Mouse (Mus musculus): ENCODE results near the gene Amotl1. TPM values are rescaled to one million over a fixed set of nuclear protein-coding genes. Genes with fewer than 3 reads are reported as not detected.

The Amotl1 gene
- polyA plus RNA-seq, 1 experiment from 2014 or later, result 16.1 TPM

- Histone ChIP-seq H3K36me3 (no peaks in the 10 kb centered on the region), H3K27ac (no peak overlapping the region), H3K27me3 (no peaks in the 10 kb centered on the region), H3K4me3 (no peak overlapping the region), H3K9ac (no peak overlapping the region), H3K4me2 (no peak overlapping the region), H3K9me3 (replicated peaks) (no peaks in the 10 kb centered on the region), H3K4me1 (replicated peaks) (peaks cover 54% of the 10 kb centered on the region)
- ATAC-seq (replicated peaks; ENCODE audit: insufficient number of reproducible peaks, insufficient read depth, low FRiP score, low read depth), result no peak
- 88% methylated on average over 4 of the region's 4 CpGs for WGBS
These were observed 41.4 kb downstream of the Amotl1 start for GRCm38 (mm10) chr9:14603475-14603874.

GRCm38 (mm10) chr9:14599799-14600198 lies 45.1 kb downstream of the Amotl1 start:
- no peak overlapping the region for H3K4me3 ChIP-seq
- 65% methylated on average over 5 of the region's 5 CpGs for WGBS
- no peak overlapping the region for H3K27ac ChIP-seq
- no peaks in the 10 kb centered on the region for H3K27me3 ChIP-seq
- H3K9me3 ChIP-seq (replicated peaks), result no peaks in the 10 kb centered on the region
- H3K9ac ChIP-seq, result no peak overlapping the region
- no peak overlapping the region for H3K4me2 ChIP-seq
- no peak for ATAC-seq (replicated peaks; ENCODE audit: insufficient number of reproducible peaks, insufficient read depth, low FRiP score, low read depth)
- peaks cover 11% of the 10 kb centered on the region for H3K36me3 ChIP-seq
- peaks cover 57% of the 10 kb centered on the region for H3K4me1 ChIP-seq (replicated peaks)

DNA sequence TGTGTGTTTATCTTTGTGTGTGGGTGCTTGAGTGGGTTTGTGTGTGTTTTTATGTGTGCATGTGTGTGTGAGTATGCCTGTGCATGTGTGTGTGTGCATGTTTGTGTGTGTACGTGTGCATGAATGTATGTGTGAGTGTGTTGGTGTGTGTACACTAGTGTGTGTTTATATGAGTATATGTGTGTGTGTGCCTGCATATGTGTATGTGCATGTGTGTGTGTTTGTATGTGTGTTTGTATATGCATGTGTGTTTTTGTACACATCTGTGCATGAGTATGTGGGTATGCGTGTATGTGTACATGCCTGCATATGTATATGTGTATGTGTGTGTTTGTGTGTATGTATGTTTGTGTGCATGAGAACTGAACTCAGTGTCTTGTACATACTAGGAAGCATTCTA lies 46.7 kb downstream of the Amotl1 start:
- Histone ChIP-seq H3K9me3 (replicated peaks) (no peaks in the 10 kb centered on the region), H3K9ac (no peak overlapping the region)
- WGBS, result 96% methylated on average over 2 of the region's 2 CpGs

DNA sequence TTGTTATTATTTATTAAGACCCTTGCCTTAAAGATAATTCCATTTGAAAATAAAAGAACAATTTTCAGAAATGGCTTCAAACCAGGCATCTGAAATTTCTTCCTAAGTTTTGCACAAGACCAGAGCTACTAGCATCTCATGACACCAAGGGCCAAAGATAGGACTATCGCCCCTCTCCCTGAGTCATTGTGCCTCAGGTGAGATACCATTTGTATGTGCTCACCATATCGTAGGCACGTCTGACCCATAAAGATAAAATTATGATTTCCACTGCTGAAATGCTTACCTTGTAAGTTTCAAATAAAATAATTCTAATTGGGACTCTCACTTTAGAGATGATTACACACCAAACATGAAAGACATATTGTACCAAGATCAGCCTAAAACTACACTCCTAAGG lies 47.4 kb downstream of the Amotl1 start:
- Histone ChIP-seq H3K4me1 (replicated peaks) (peaks cover 51% of the 10 kb centered on the region), H3K36me3 (peaks cover 31% of the 10 kb centered on the region)
- 60% methylated on average over 3 of the region's 3 CpGs for WGBS

More for the DNA sequence above, 46.7 kb downstream of the Amotl1 start:
- no peak for ATAC-seq (replicated peaks; ENCODE audit: insufficient number of reproducible peaks, insufficient read depth, low FRiP score, low read depth)
- Histone ChIP-seq H3K4me1 (replicated peaks) (peaks cover 57% of the 10 kb centered on the region), H3K27ac (no peak overlapping the region), H3K36me3 (peaks cover 23% of the 10 kb centered on the region), H3K27me3 (no peaks in the 10 kb centered on the region), H3K4me3 (no peak overlapping the region), H3K4me2 (no peak overlapping the region)

DNA sequence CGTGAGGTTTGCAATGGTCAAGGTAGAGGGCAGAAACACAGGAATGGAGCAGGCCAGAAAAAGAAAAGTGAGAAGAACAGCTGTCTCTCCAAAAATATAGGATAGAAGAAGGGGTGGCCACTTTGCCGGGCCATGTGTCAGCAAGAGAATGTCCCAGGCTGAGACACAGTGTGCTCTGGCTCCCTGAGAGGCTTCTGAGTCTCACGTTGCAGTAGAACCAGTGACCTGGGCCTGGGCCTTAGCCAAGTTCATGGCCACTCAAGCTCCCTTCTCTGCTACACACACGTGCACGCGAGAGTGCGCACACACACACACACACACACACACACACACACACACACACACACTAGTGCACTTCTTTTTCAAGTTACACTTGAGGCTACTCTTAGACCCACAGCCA lies 48.0 kb downstream of the Amotl1 start:
- 52% methylated on average over 7 of the region's 7 CpGs for WGBS
- H3K27me3 ChIP-seq, result no peaks in the 10 kb centered on the region
- H3K36me3 ChIP-seq, result peaks cover 36% of the 10 kb centered on the region
- peak; percentile 71 for ATAC-seq (replicated peaks; ENCODE audit: insufficient number of reproducible peaks, insufficient read depth, low FRiP score, low read depth)
- H3K4me2 ChIP-seq, result peak overlapping the region; percentile 29; the same call in 1 of the 2 replicates
- H3K27ac ChIP-seq, result peak overlapping the region; percentile 90
- H3K4me1 ChIP-seq (replicated peaks), result peaks cover 45% of the 10 kb centered on the region
- no peak overlapping the region for H3K4me3 ChIP-seq
- H3K9ac ChIP-seq, result no peak overlapping the region
- no peaks in the 10 kb centered on the region for H3K9me3 ChIP-seq (replicated peaks)

More for the DNA sequence above, 47.4 kb downstream of the Amotl1 start:
- H3K4me3 ChIP-seq, result no peak overlapping the region
- H3K27me3 ChIP-seq, result no peaks in the 10 kb centered on the region
- H3K9ac ChIP-seq, result no peak overlapping the region
- H3K4me2 ChIP-seq, result no peak overlapping the region
- no peak for ATAC-seq (replicated peaks; ENCODE audit: insufficient number of reproducible peaks, insufficient read depth, low FRiP score, low read depth)
- H3K9me3 ChIP-seq (replicated peaks), result no peaks in the 10 kb centered on the region
- H3K27ac ChIP-seq, result peak overlapping the region; percentile 90

GRCm38 (mm10) chr9:14596427-14596826 lies 48.4 kb downstream of the Amotl1 start:
- Histone ChIP-seq H3K4me3 (no peak overlapping the region), H3K4me1 (replicated peaks) (peaks cover 43% of the 10 kb centered on the region), H3K27ac (peak overlapping the region; percentile 90), H3K9me3 (replicated peaks) (no peaks in the 10 kb centered on the region), H3K9ac (no peak overlapping the region; the same call in 1 of the 2 replicates), H3K4me2 (peak overlapping the region; percentile 29; the same call in 1 of the 2 replicates), H3K27me3 (no peaks in the 10 kb centered on the region), H3K36me3 (peaks cover 37% of the 10 kb centered on the region)
- ATAC-seq (replicated peaks; ENCODE audit: insufficient number of reproducible peaks, insufficient read depth, low FRiP score, low read depth), result peak; percentile 85
- 49% methylated on average over 5 of the region's 5 CpGs for WGBS

- Histone ChIP-seq H3K4me1 (replicated peaks) (peaks cover 46% of the 10 kb centered on the region), H3K9ac (no peak overlapping the region; the same call in 1 of the 2 replicates)
These were observed 49.0 kb downstream of the Amotl1 start for GRCm38 (mm10) chr9:14595893-14596292.

GRCm38 (mm10) chr9:14593880-14594279 lies 51.0 kb downstream of the Amotl1 start:
- H3K9me3 ChIP-seq (replicated peaks), result no peaks in the 10 kb centered on the region
- H3K9ac ChIP-seq, result no peak overlapping the region
- H3K4me2 ChIP-seq, result no peak overlapping the region
- no peak overlapping the region for H3K27ac ChIP-seq
- peaks cover 37% of the 10 kb centered on the region for H3K36me3 ChIP-seq
- ATAC-seq (replicated peaks; ENCODE audit: insufficient number of reproducible peaks, insufficient read depth, low FRiP score, low read depth), result no peak
- H3K4me3 ChIP-seq, result no peak overlapping the region
- H3K4me1 ChIP-seq (replicated peaks), result peaks cover 44% of the 10 kb centered on the region
- H3K27me3 ChIP-seq, result no peaks in the 10 kb centered on the region
- 91% methylated on average over 4 of the region's 4 CpGs for WGBS

More at GRCm38 (mm10) chr9:14595893-14596292, 49.0 kb downstream of the Amotl1 start:
- Histone ChIP-seq H3K27me3 (no peaks in the 10 kb centered on the region), H3K27ac (peak overlapping the region; percentile 90), H3K9me3 (replicated peaks) (no peaks in the 10 kb centered on the region), H3K4me3 (no peak overlapping the region), H3K36me3 (peaks cover 37% of the 10 kb centered on the region), H3K4me2 (peak overlapping the region; percentile 29; the same call in 1 of the 2 replicates)
- WGBS, result 80% methylated on average over 3 of the region's 3 CpGs
- no peak for ATAC-seq (replicated peaks; ENCODE audit: insufficient number of reproducible peaks, insufficient read depth, low FRiP score, low read depth)

DNA sequence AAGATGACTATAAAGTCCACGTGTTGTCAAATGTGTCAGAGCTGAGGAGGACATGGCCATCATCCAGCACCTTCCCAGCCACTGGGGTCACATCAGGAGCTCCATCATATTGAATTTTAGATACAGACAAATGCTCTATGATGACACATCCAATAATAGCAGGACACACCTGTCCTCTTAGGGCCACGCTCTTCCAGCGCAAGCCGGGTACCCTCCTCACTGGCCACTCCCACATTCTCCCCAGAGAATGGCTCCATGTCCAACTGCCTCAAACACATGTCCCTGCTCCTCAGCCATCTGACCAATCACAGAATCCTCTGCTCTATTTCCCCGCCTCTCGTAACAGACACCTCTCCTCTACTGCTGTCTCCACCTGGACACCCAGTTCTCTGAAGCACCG lies 54.2 kb downstream of the Amotl1 start:
- Histone ChIP-seq H3K27ac (no peak overlapping the region), H3K36me3 (peaks cover 34% of the 10 kb centered on the region), H3K27me3 (no peaks in the 10 kb centered on the region), H3K9ac (no peak overlapping the region), H3K4me3 (no peak overlapping the region), H3K9me3 (replicated peaks) (no peaks in the 10 kb centered on the region), H3K4me2 (no peak overlapping the region), H3K4me1 (replicated peaks) (peaks cover 30% of the 10 kb centered on the region)
- 71% methylated on average over 7 of the region's 7 CpGs for WGBS
- peak; percentile 19; the same call in 1 of the 2 replicates for ATAC-seq (replicated peaks; ENCODE audit: insufficient number of reproducible peaks, insufficient read depth, low FRiP score, low read depth)

GRCm38 (mm10) chr9:14588690-14589089 lies 56.2 kb downstream of the Amotl1 start:
- no peak overlapping the region for H3K4me2 ChIP-seq
- WGBS, result 61% methylated on average over 4 of the region's 4 CpGs
- H3K27me3 ChIP-seq, result no peaks in the 10 kb centered on the region
- no peaks in the 10 kb centered on the region for H3K9me3 ChIP-seq (replicated peaks)
- no peak overlapping the region for H3K4me3 ChIP-seq
- peaks cover 19% of the 10 kb centered on the region for H3K36me3 ChIP-seq
- ATAC-seq (replicated peaks; ENCODE audit: insufficient number of reproducible peaks, insufficient read depth, low FRiP score, low read depth), result no peak
- no peak overlapping the region for H3K9ac ChIP-seq
- H3K27ac ChIP-seq, result no peak overlapping the region
- H3K4me1 ChIP-seq (replicated peaks), result peaks cover 33% of the 10 kb centered on the region

GRCm38 (mm10) chr9:14585702-14586101 lies 59.2 kb downstream of the Amotl1 start:
- peaks cover 26% of the 10 kb centered on the region for H3K4me1 ChIP-seq (replicated peaks)
- H3K27ac ChIP-seq, result no peak overlapping the region
- no peak for ATAC-seq (replicated peaks; ENCODE audit: insufficient number of reproducible peaks, insufficient read depth, low FRiP score, low read depth)
- no peak overlapping the region for H3K9ac ChIP-seq
- H3K4me3 ChIP-seq, result no peak overlapping the region
- H3K27me3 ChIP-seq, result no peaks in the 10 kb centered on the region
- H3K4me2 ChIP-seq, result no peak overlapping the region
- no peaks in the 10 kb centered on the region for H3K9me3 ChIP-seq (replicated peaks)
- H3K36me3 ChIP-seq, result peaks cover 6% of the 10 kb centered on the region
- WGBS, result 28% methylated on average over 1 of the region's 1 CpGs

DNA sequence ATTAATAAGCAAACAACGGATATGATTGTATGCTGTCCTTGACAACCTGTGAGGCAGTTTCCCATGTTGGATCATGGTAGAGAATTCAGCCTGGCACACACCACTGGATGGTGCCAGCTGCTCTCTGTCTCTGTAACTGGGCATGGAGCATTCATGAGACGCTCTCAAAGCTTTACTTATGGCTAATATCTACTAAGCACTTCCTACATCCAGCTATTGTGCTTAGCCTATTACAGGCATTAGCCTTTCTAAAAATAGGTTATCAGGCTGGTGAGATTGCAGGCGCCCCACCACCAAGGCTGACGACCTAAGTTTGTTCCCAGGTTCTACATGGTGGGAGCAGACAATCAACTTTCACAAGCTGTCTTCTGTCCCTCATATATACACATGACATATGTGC lies 65.9 kb downstream of the Amotl1 start:
- 34% methylated on average over 4 of the region's 4 CpGs for whole genome bisulfite sequencing
- Histone ChIP-seq H3K4me3 (no peak overlapping the region), H3K27ac (peak overlapping the region; percentile 73), H3K27me3 (no peaks in the 10 kb centered on the region), H3K4me2 (peak overlapping the region; percentile 18; the same call in 1 of the 2 replicates), H3K36me3 (peaks cover 15% of the 10 kb centered on the region), H3K9ac (no peak overlapping the region), H3K9me3 (replicated peaks) (no peaks in the 10 kb centered on the region), H3K4me1 (replicated peaks) (peaks cover 41% of the 10 kb centered on the region)
- ATAC-seq (replicated peaks; ENCODE audit: insufficient number of reproducible peaks, insufficient read depth, low FRiP score, low read depth), result peak; percentile 58; the same call in 1 of the 2 replicates

Data from heart, embryonic 15.5 days (tissue).